Mouse (Mus musculus): ENCODE data around the gene Ercc2. TPM values are rescaled to one million over a fixed set of nuclear protein-coding genes. Genes with fewer than 3 reads are reported as not detected.

The Ercc2 gene
- total and polyA plus RNA-seq, 2 experiments from 2014 or later, result 4.9 to 30.8 TPM

DNA sequence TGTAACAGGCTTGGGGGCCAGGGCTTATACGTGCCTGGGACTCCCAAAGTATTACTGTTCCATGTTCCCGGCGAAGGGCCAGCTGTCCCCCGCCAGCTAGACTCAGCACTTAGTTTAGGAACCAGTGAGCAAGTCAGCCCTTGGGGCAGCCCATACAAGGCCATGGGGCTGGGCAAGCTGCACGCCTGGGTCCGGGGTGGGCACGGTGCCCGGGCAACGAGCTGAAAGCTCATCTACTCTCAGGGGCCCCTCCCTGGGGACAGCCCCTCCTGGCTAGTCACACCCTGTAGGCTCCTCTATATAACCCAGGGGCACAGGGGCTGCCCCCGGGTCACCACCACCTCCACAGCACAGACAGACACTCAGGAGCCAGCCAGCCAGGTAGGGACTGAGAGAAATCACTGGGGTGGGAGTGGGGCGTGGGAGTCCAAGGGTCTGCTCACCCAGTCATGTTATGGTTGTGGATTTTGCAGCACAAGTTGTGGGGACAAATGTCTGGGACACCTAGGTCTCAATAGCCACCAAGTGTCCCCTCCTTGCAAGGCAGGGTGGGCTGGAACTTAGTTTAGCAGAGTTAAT lies 29.0 kb downstream of the Ercc2 start:
- WGBS, result 35% methylated on average over 11 of the region's 11 CpGs
- TF ChIP-seq CTCF (IDR thresholded peaks at IDR 0.05; ENCODE audit: low read depth) (no peak), EP300 (IDR thresholded peaks at IDR 0.05; ENCODE audit: low read depth) (peak; percentile 83)
- Histone ChIP-seq H3K4me2 (ENCODE audit: low read depth, low read length) (peak overlapping the region; percentile 58), H3K4me1 (ENCODE audit: control insufficient read depth, insufficient read depth) (peaks cover 18% of the 10 kb centered on the region), H3K27ac (ENCODE audit: low read depth) (peak overlapping the region; percentile 95), H3K9me3 (replicated peaks; ENCODE audit: control insufficient read depth, low read length) (no peaks in the 10 kb centered on the region), H3K36me3 (replicated peaks; ENCODE audit: control insufficient read depth, insufficient read depth, low read length) (peaks cover 2% of the 10 kb centered on the region; the same call in 1 of the 2 replicates), H3K27me3 (ENCODE audit: control insufficient read depth, insufficient read depth, low read length) (no peaks in the 10 kb centered on the region), H3K4me3 (ENCODE audit: low read depth, low read length) (peak overlapping the region; percentile 46), H3K9ac (replicated peaks; ENCODE audit: low read depth, low read length) (peak overlapping the region; percentile 60)
- ATAC-seq (ENCODE audit: insufficient read depth, low read depth) (peak; percentile 88), DNase-seq (ENCODE audit: low spot score) (peak; percentile 87)

DNA sequence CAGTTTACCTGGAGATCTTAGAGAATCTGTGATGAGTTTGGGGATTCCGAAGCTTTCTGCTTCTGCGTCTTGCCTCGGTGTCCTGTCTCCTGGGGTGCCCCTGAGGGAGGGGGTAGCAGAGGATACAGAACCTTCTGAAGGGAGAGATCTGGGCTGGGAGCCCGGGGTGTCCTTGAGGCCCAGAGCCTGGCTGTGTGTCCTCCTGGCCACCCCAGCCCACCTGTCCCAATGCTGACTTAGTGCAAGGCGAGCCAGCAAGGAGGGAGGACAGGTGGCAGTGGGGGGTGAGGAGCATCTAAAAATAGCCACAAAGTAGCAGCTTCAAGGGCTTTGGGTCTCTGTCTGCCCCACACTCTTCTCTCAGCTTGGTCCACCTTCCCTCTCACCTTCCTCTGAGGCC lies 30.0 kb downstream of the Ercc2 start:
- H3K27me3 ChIP-seq (ENCODE audit: control insufficient read depth, insufficient read depth, low read length), result no peaks in the 10 kb centered on the region
- H3K9me3 ChIP-seq (replicated peaks; ENCODE audit: control insufficient read depth, low read length), result no peaks in the 10 kb centered on the region
- ATAC-seq (ENCODE audit: insufficient read depth, low read depth) (no peak), DNase-seq (ENCODE audit: low spot score) (peak; percentile 49)
- H3K4me3 ChIP-seq (ENCODE audit: low read depth, low read length), result peak overlapping the region; percentile 46
- peak overlapping the region; percentile 58 for H3K4me2 ChIP-seq (ENCODE audit: low read depth, low read length)
- TF ChIP-seq EP300 (IDR thresholded peaks at IDR 0.05; ENCODE audit: low read depth) (no peak), CTCF (IDR thresholded peaks at IDR 0.05; ENCODE audit: low read depth) (no peak)
- H3K9ac ChIP-seq (replicated peaks; ENCODE audit: low read depth, low read length), result peak overlapping the region; percentile 60
- 30% methylated on average over 5 of the region's 5 CpGs for WGBS
- peaks cover 5% of the 10 kb centered on the region; the same call in 1 of the 2 replicates for H3K36me3 ChIP-seq (replicated peaks; ENCODE audit: control insufficient read depth, insufficient read depth, low read length)
- H3K27ac ChIP-seq (ENCODE audit: low read depth), result peak overlapping the region; percentile 95
- H3K4me1 ChIP-seq (ENCODE audit: control insufficient read depth, insufficient read depth), result peaks cover 19% of the 10 kb centered on the region

DNA sequence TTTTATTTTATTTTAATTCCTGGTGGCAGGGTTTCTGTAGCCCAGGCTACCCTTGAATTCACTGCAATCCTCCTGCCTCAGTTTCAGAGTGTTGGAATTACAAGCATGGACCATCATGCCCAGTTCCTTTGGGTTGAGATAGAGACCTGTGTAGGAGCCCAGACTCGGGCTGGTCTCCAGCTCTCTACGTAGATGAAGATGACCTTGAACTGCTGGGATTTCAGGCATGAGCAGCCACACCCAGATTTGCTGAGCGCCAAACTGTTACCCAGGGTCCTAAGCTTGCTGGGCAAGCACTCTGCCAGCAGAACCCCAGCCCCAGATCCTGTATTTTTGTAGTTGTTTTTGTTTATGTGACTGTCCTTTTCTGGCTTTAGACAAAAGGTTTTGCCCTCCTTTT lies 31.7 kb downstream of the Ercc2 start:
- peak overlapping the region; percentile 52 for H3K27ac ChIP-seq (ENCODE audit: low read depth)
- peaks cover 19% of the 10 kb centered on the region for H3K4me1 ChIP-seq (ENCODE audit: control insufficient read depth, insufficient read depth)
- H3K27me3 ChIP-seq (ENCODE audit: control insufficient read depth, insufficient read depth, low read length), result no peaks in the 10 kb centered on the region
- H3K4me3 ChIP-seq (ENCODE audit: low read depth, low read length), result no peak overlapping the region
- WGBS, result 41% methylated on average over 3 of the region's 3 CpGs
- H3K9me3 ChIP-seq (replicated peaks; ENCODE audit: control insufficient read depth, low read length), result no peaks in the 10 kb centered on the region
- DNase-seq (ENCODE audit: low spot score) (no peak), ATAC-seq (ENCODE audit: insufficient read depth, low read depth) (no peak)
- TF ChIP-seq EP300 (IDR thresholded peaks at IDR 0.05; ENCODE audit: low read depth), result no peak
- no peak for TF ChIP-seq CTCF (IDR thresholded peaks at IDR 0.05; ENCODE audit: low read depth)
- H3K9ac ChIP-seq (replicated peaks; ENCODE audit: low read depth, low read length), result no peak overlapping the region
- peaks cover 14% of the 10 kb centered on the region for H3K36me3 ChIP-seq (replicated peaks; ENCODE audit: control insufficient read depth, insufficient read depth, low read length)
- peak overlapping the region; percentile 10; the same call in 1 of the 2 replicates for H3K4me2 ChIP-seq (ENCODE audit: low read depth, low read length)

DNA sequence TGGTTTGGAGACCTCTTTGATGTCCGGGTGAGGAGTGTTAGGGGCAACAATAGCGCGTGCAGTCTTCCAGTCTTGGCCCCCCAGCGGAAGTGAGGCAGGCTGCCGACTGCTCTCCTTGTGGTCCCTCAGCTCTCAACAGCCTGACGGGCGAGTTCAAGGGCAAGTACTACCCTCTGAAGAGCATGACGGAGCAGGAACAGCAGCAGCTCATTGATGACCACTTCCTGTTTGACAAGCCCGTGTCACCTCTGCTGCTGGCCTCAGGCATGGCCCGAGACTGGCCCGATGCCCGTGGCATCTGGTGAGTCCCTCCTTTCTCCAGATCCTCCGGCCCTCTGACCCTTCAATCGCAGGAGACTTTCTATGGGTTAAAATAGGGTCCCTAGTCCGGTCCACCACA lies 34.8 kb downstream of the Ercc2 start:
- TF ChIP-seq EP300 (IDR thresholded peaks at IDR 0.05; ENCODE audit: low read depth), result no peak
- no peak for TF ChIP-seq CTCF (IDR thresholded peaks at IDR 0.05; ENCODE audit: low read depth)
- WGBS, result 52% methylated on average over 15 of the region's 15 CpGs
- Histone ChIP-seq H3K9ac (replicated peaks; ENCODE audit: low read depth, low read length) (no peak overlapping the region), H3K9me3 (replicated peaks; ENCODE audit: control insufficient read depth, low read length) (no peaks in the 10 kb centered on the region), H3K27me3 (ENCODE audit: control insufficient read depth, insufficient read depth, low read length) (peaks cover 13% of the 10 kb centered on the region; the same call in 1 of the 2 replicates), H3K4me3 (ENCODE audit: low read depth, low read length) (no peak overlapping the region), H3K27ac (ENCODE audit: low read depth) (peak overlapping the region; percentile 43), H3K36me3 (replicated peaks; ENCODE audit: control insufficient read depth, insufficient read depth, low read length) (peaks cover 29% of the 10 kb centered on the region), H3K4me1 (ENCODE audit: control insufficient read depth, insufficient read depth) (peaks cover 14% of the 10 kb centered on the region; the same call in 1 of the 2 replicates), H3K4me2 (ENCODE audit: low read depth, low read length) (no peak overlapping the region)
- DNase-seq (ENCODE audit: low spot score) (no peak), ATAC-seq (ENCODE audit: insufficient read depth, low read depth) (no peak)

DNA sequence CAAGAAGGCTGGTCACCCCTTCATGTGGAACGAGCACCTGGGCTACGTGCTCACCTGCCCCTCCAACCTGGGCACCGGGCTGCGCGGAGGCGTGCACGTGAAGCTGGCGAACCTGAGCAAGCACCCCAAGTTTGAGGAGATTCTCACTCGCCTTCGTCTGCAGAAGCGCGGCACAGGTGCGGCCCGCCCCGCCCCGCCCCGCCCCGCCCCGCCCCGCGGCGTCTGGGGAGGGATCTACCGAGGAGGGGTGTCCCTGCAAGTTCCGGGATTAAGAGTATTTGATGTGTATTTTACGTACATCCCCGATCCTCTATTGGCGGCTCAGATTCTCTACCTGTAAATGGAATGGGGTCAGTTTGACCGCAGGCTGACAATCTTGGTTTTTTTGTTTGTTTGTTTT lies 38.3 kb downstream of the Ercc2 start:
- no peak for DNase-seq (ENCODE audit: low spot score)
- no peak for ATAC-seq (ENCODE audit: insufficient read depth, low read depth)
- WGBS, result 19% methylated on average over 25 of the region's 28 CpGs
- no peak for TF ChIP-seq EP300 (IDR thresholded peaks at IDR 0.05; ENCODE audit: low read depth)
- no peak for TF ChIP-seq CTCF (IDR thresholded peaks at IDR 0.05; ENCODE audit: low read depth)
- H3K27me3 ChIP-seq (ENCODE audit: control insufficient read depth, insufficient read depth, low read length), result peaks cover 13% of the 10 kb centered on the region; the same call in 1 of the 2 replicates
- no peak overlapping the region for H3K4me2 ChIP-seq (ENCODE audit: low read depth, low read length)
- no peak overlapping the region; the same call in 1 of the 2 replicates for H3K27ac ChIP-seq (ENCODE audit: low read depth)
- no peak overlapping the region for H3K9ac ChIP-seq (replicated peaks; ENCODE audit: low read depth, low read length)
- H3K4me1 ChIP-seq (ENCODE audit: control insufficient read depth, insufficient read depth), result 0 out of 2 replicates have a peak, but pooled peaks cover 4% of the 10 kb centered on the region
- H3K9me3 ChIP-seq (replicated peaks; ENCODE audit: control insufficient read depth, low read length), result no peaks in the 10 kb centered on the region
- no peak overlapping the region for H3K4me3 ChIP-seq (ENCODE audit: low read depth, low read length)
- H3K36me3 ChIP-seq (replicated peaks; ENCODE audit: control insufficient read depth, insufficient read depth, low read length), result peaks cover 33% of the 10 kb centered on the region
